Mouse (Mus musculus) forebrain, embryonic 15.5 days (tissue): ENCODE data around the gene Cnot6l. TPM values are rescaled to one million over a fixed set of nuclear protein-coding genes. Genes with fewer than 3 reads are reported as not detected.

Experiments
- ATAC-seq: fragments of 200-750 bp; cut with Nextera tagmentation; replicated peaks from 2 replicates; pipeline ENCODE4 v1.8.0; 2017; ENCODE audit warnings: mild to moderate bottlenecking, moderate TSS enrichment, moderate library complexity
- H3K27ac ChIP-seq: fragments of 300-500 bp; sonication (generic); replicated peaks from 2 replicates; pipeline ENCODE4 v1.5.1; 2015; ENCODE audit warnings: mild to moderate bottlenecking, inconsistent platforms
- H3K27me3 ChIP-seq: fragments of 300-500 bp; sonication (generic); 2 replicates; pipeline ENCODE4 v1.6.1; 2015; ENCODE audit warnings: inconsistent platforms
- H3K36me3 ChIP-seq: fragments of 300-500 bp; sonication (generic); 2 replicates; pipeline ENCODE4 v1.6.1; 2015; ENCODE audit warnings: mild to moderate bottlenecking, inconsistent platforms
- H3K4me1 ChIP-seq: fragments of 300-500 bp; sonication (generic); 2 replicates; pipeline ENCODE4 v1.6.1; 2015; ENCODE audit warnings: inconsistent platforms
- H3K4me2 ChIP-seq: fragments of 300-500 bp; sonication (generic); replicated peaks from 2 replicates; pipeline ENCODE4 v1.6.1; 2015; ENCODE audit warnings: mild to moderate bottlenecking, inconsistent platforms
- H3K4me3 ChIP-seq: fragments of 300-500 bp; sonication (generic); 2 replicates; pipeline ENCODE4 v1.5.1; 2015; ENCODE audit warnings: mild to moderate bottlenecking, inconsistent platforms
- H3K9ac ChIP-seq: fragments of 300-500 bp; sonication (generic); replicated peaks from 2 replicates; pipeline ENCODE4 v1.6.1; 2015; ENCODE audit warnings: mild to moderate bottlenecking, inconsistent platforms
- H3K9me3 ChIP-seq: fragments of 300-500 bp; sonication (generic); 2 replicates; pipeline ENCODE4 v1.6.1; 2016; ENCODE audit warnings: inconsistent platforms
- WGBS: fragments of 180-500 bp; shearing (Covaris S2); methylation state at CpG from one replicate; pipeline ENCODE4 v1.1.7; 2015; ENCODE audit warnings: mixed read lengths; 5-methylcytosine and 5-hydroxymethylcytosine counted together
- polyA plus RNA-seq: library from polyadenylated mRNA; unstranded; fragments of >200 nt; fragmentation: Nextera tagmentation; extraction: Ambion mirVana; gene quantifications from 2 replicates; pipeline ENCODE4 v1.2.1, GENCODE M21; 2015

Cnot6l gene
- polyA plus RNA-seq, 1 experiment from 2014 or later, result 14.8 TPM

GRCm38 (mm10) chr5:96039188-96039840 lies 124.7 kb downstream of the Cnot6l start:
- ATAC-seq, result no peak
- Histone ChIP-seq H3K4me3 (no peak overlapping the region), H3K4me2 (no peak overlapping the region), H3K4me1 (peaks cover 5% of the 10 kb centered on the region; the same call in 1 of the 2 replicates), H3K36me3 (no peaks in the 10 kb centered on the region), H3K9ac (no peak overlapping the region), H3K27me3 (no peaks in the 10 kb centered on the region), H3K9me3 (no peaks in the 10 kb centered on the region), H3K27ac (no peak overlapping the region)
- WGBS, result 64% methylated on average over 5 of the region's 5 CpGs

DNA sequence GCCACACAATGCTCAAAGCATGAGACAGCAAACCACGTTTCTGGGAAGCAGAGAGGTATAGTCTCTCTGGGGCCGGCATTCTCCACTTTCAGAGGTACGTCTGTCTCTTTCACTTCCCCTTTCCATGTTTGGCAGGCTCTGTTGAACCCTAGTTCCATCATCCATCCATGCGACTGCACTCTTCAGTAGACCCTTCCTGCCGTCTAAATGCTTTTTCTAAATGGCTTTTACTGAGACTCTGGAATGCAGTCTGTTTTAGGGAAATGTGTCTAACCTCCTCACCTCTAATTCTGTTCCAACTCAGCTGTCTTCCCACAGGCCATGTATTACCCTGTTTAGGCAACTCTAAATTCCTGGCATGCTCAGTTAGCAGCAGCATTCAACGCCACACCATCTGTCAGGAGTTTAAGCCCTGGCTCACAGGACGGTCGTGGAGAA lies 126.3 kb downstream of the Cnot6l start:
- Histone ChIP-seq H3K27ac (no peak overlapping the region), H3K9ac (no peak overlapping the region), H3K4me3 (no peak overlapping the region), H3K9me3 (no peaks in the 10 kb centered on the region), H3K36me3 (no peaks in the 10 kb centered on the region), H3K27me3 (no peaks in the 10 kb centered on the region), H3K4me2 (no peak overlapping the region), H3K4me1 (peaks cover 5% of the 10 kb centered on the region; the same call in 1 of the 2 replicates)
- peak; percentile 69 for ATAC-seq
- WGBS, result 52% methylated on average over 8 of the region's 8 CpGs

GRCm38 (mm10) chr5:96036125-96036672 lies 127.8 kb downstream of the Cnot6l start:
- Histone ChIP-seq H3K36me3 (no peaks in the 10 kb centered on the region), H3K9me3 (no peaks in the 10 kb centered on the region), H3K4me3 (no peak overlapping the region), H3K9ac (no peak overlapping the region), H3K4me1 (peaks cover 5% of the 10 kb centered on the region; the same call in 1 of the 2 replicates), H3K4me2 (no peak overlapping the region), H3K27ac (no peak overlapping the region), H3K27me3 (no peaks in the 10 kb centered on the region)
- no peak for ATAC-seq
- WGBS, result 77% methylated on average over 7 of the region's 7 CpGs

- H3K36me3 ChIP-seq, result no peaks in the 10 kb centered on the region
- H3K27me3 ChIP-seq, result no peaks in the 10 kb centered on the region
- H3K9ac ChIP-seq, result no peak overlapping the region
- ATAC-seq, result no peak
- H3K4me2 ChIP-seq, result no peak overlapping the region
- H3K4me1 ChIP-seq, result peaks cover 5% of the 10 kb centered on the region; the same call in 1 of the 2 replicates
- no peaks in the 10 kb centered on the region for H3K9me3 ChIP-seq
- no peak overlapping the region for H3K27ac ChIP-seq
- no peak overlapping the region for H3K4me3 ChIP-seq
- WGBS, result 35% methylated on average over 1 of the region's 1 CpGs
Observed at GRCm38 (mm10) chr5:96034101-96034500, 129.9 kb downstream of the Cnot6l start.

DNA sequence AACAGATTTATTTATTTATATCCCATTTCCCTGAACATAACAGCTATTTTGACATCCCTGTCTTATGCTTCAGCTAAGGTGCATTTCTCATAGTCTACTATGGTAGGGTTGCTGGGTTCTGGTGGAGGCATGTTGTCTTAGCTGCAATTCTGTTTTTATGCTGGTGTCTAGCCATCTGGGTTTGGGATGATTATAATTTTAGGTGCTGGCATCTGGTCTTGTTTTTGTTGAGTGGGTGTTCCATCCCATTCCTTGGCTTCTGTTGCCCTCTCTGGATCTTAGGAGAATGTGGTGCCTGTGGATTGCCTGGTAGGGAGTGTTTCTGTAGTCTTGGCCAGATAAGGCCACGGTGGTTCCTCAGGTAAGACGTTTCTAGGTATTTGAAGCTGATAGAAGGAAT lies 134.2 kb downstream of the Cnot6l start:
- Histone ChIP-seq H3K4me2 (no peak overlapping the region), H3K4me1 (no peaks in the 10 kb centered on the region)
- 85% methylated on average over 2 of the region's 2 CpGs for WGBS

More for the DNA sequence above, 134.2 kb downstream of the Cnot6l start:
- Histone ChIP-seq H3K36me3 (no peaks in the 10 kb centered on the region), H3K9me3 (no peaks in the 10 kb centered on the region), H3K9ac (no peak overlapping the region), H3K27ac (no peak overlapping the region), H3K27me3 (no peaks in the 10 kb centered on the region), H3K4me3 (no peak overlapping the region)
- no peak for ATAC-seq

Other genes starting within 250 kb of the Cnot6l start
- gene Cxcl13, start 207.2 kb downstream of the Cnot6l start, polyA plus RNA-seq, result 0.15 TPM in 1 of 2 replicates, not detected in the other
- 16.5 and 16.7 TPM in 2 replicates for gene Mrpl1, start 45.3 kb upstream of the Cnot6l start, polyA plus RNA-seq
- 4.4 and 5.1 TPM in 2 replicates for gene Fras1, start 209.8 kb upstream of the Cnot6l start, polyA plus RNA-seq